Mouse (Mus musculus): Measurements from ENCODE around the gene Lonrf2. TPM values are rescaled to one million over a fixed set of nuclear protein-coding genes. Genes with fewer than 3 reads are reported as not detected.

Gene Lonrf2
- polyA plus RNA-seq, 1 experiment from 2014 or later: 0.99 TPM

- Histone ChIP-seq H3K4me3 (ENCODE audit: low read depth, low read length) (no peak overlapping the region), H3K4me2 (no peak overlapping the region), H3K27ac (ENCODE audit: low read depth) (no peak overlapping the region), H3K9me3 (ENCODE audit: low read depth, low read length) (no peaks in the 10 kb centered on the region), H3K36me3 (ENCODE audit: insufficient read depth) (no peaks in the 10 kb centered on the region), H3K4me1 (ENCODE audit: insufficient read depth) (0 out of 2 replicates have a peak, but pooled peaks cover 3% of the 10 kb centered on the region), H3K27me3 (ENCODE audit: insufficient read depth, low read length) (peaks cover 17% of the 10 kb centered on the region), H3K9ac (no peak overlapping the region)
- TF ChIP-seq CTCF (IDR thresholded peaks at IDR 0.05; ENCODE audit: low read depth): no peak
- DNase-seq (no peak), ATAC-seq (ENCODE audit: insufficient read depth) (no peak)
- 23% methylated on average over 1 of the region's 1 CpGs for WGBS
These were observed 3.4 kb upstream of the Lonrf2 start for GRCm38 (mm10) chr1:38839944-38840343.

GRCm38 (mm10) chr1:38835568-38836476, 689 bp downstream of the Lonrf2 start:
- WGBS: 2% methylated on average over 103 of the region's 103 CpGs
- no peak overlapping the region for H3K27ac ChIP-seq (ENCODE audit: low read depth)
- TF ChIP-seq CTCF (IDR thresholded peaks at IDR 0.05; ENCODE audit: low read depth): no peak
- H3K27me3 ChIP-seq (ENCODE audit: insufficient read depth, low read length): peaks cover 17% of the 10 kb centered on the region
- 0 out of 2 replicates have a peak, but pooled peaks cover 3% of the 10 kb centered on the region for H3K4me1 ChIP-seq (ENCODE audit: insufficient read depth)
- peak overlapping the region; percentile 63 for H3K4me3 ChIP-seq (ENCODE audit: low read depth, low read length)
- H3K36me3 ChIP-seq (ENCODE audit: insufficient read depth): no peaks in the 10 kb centered on the region
- H3K9me3 ChIP-seq (ENCODE audit: low read depth, low read length): no peaks in the 10 kb centered on the region
- DNase-seq: peak; percentile 73
- H3K9ac ChIP-seq: peak overlapping the region; percentile 68
- peak; percentile 76 for ATAC-seq (ENCODE audit: insufficient read depth)
- peak overlapping the region; percentile 99 for H3K4me2 ChIP-seq

GRCm38 (mm10) chr1:38834899-38835298, 1.6 kb downstream of the Lonrf2 start:
- WGBS: 38% methylated on average over 3 of the region's 3 CpGs
- Histone ChIP-seq H3K4me1 (ENCODE audit: insufficient read depth) (0 out of 2 replicates have a peak, but pooled peaks cover 3% of the 10 kb centered on the region), H3K9me3 (ENCODE audit: low read depth, low read length) (no peaks in the 10 kb centered on the region), H3K27ac (ENCODE audit: low read depth) (no peak overlapping the region), H3K27me3 (ENCODE audit: insufficient read depth, low read length) (peaks cover 17% of the 10 kb centered on the region), H3K36me3 (ENCODE audit: insufficient read depth) (no peaks in the 10 kb centered on the region), H3K4me2 (peak overlapping the region; percentile 99), H3K9ac (no peak overlapping the region), H3K4me3 (ENCODE audit: low read depth, low read length) (peak overlapping the region; percentile 63; the same call in 1 of the 2 replicates)
- DNase-seq: peak; percentile 64
- peak; percentile 52 for TF ChIP-seq CTCF (IDR thresholded peaks at IDR 0.05; ENCODE audit: low read depth)
- no peak for ATAC-seq (ENCODE audit: insufficient read depth)

- Histone ChIP-seq H3K9me3 (ENCODE audit: low read depth, low read length) (no peaks in the 10 kb centered on the region), H3K4me1 (ENCODE audit: insufficient read depth) (no peaks in the 10 kb centered on the region), H3K9ac (no peak overlapping the region), H3K4me3 (ENCODE audit: low read depth, low read length) (no peak overlapping the region), H3K27me3 (ENCODE audit: insufficient read depth, low read length) (no peaks in the 10 kb centered on the region), H3K36me3 (ENCODE audit: insufficient read depth) (no peaks in the 10 kb centered on the region), H3K27ac (ENCODE audit: low read depth) (no peak overlapping the region), H3K4me2 (no peak overlapping the region)
- ATAC-seq (ENCODE audit: insufficient read depth): no peak
- no peak for DNase-seq
- WGBS: 73% methylated on average over 2 of the region's 2 CpGs
- TF ChIP-seq CTCF (IDR thresholded peaks at IDR 0.05; ENCODE audit: low read depth): no peak
These were observed 11.6 kb downstream of the Lonrf2 start for GRCm38 (mm10) chr1:38824926-38825325.

- no peaks in the 10 kb centered on the region for H3K4me1 ChIP-seq (ENCODE audit: insufficient read depth)
- H3K9me3 ChIP-seq (ENCODE audit: low read depth, low read length): no peaks in the 10 kb centered on the region
- no peak overlapping the region for H3K9ac ChIP-seq
- no peak for ATAC-seq (ENCODE audit: insufficient read depth)
- H3K27me3 ChIP-seq (ENCODE audit: insufficient read depth, low read length): no peaks in the 10 kb centered on the region
- no peak for TF ChIP-seq CTCF (IDR thresholded peaks at IDR 0.05; ENCODE audit: low read depth)
- no peak for DNase-seq
- H3K27ac ChIP-seq (ENCODE audit: low read depth): no peak overlapping the region
- 63% methylated on average over 2 of the region's 2 CpGs for WGBS
- H3K36me3 ChIP-seq (ENCODE audit: insufficient read depth): no peaks in the 10 kb centered on the region
- no peak overlapping the region for H3K4me3 ChIP-seq (ENCODE audit: low read depth, low read length)
- no peak overlapping the region for H3K4me2 ChIP-seq
These were observed 12.7 kb downstream of the Lonrf2 start for GRCm38 (mm10) chr1:38823851-38824250.

GRCm38 (mm10) chr1:38819691-38820090, 16.8 kb downstream of the Lonrf2 start:
- TF ChIP-seq CTCF (IDR thresholded peaks at IDR 0.05; ENCODE audit: low read depth): no peak
- no peak overlapping the region for H3K9ac ChIP-seq
- H3K27ac ChIP-seq (ENCODE audit: low read depth): no peak overlapping the region
- H3K4me2 ChIP-seq: no peak overlapping the region
- no peaks in the 10 kb centered on the region for H3K27me3 ChIP-seq (ENCODE audit: insufficient read depth, low read length)
- no peak overlapping the region for H3K4me3 ChIP-seq (ENCODE audit: low read depth, low read length)
- H3K36me3 ChIP-seq (ENCODE audit: insufficient read depth): no peaks in the 10 kb centered on the region
- DNase-seq (no peak), ATAC-seq (ENCODE audit: insufficient read depth) (no peak)
- no peaks in the 10 kb centered on the region for H3K4me1 ChIP-seq (ENCODE audit: insufficient read depth)
- no peaks in the 10 kb centered on the region for H3K9me3 ChIP-seq (ENCODE audit: low read depth, low read length)

GRCm38 (mm10) chr1:38817671-38818070, 18.8 kb downstream of the Lonrf2 start:
- 76% methylated on average over 3 of the region's 3 CpGs for WGBS
- H3K9me3 ChIP-seq (ENCODE audit: low read depth, low read length): no peaks in the 10 kb centered on the region
- no peak for DNase-seq
- no peaks in the 10 kb centered on the region for H3K4me1 ChIP-seq (ENCODE audit: insufficient read depth)
- no peak overlapping the region for H3K4me3 ChIP-seq (ENCODE audit: low read depth, low read length)
- H3K36me3 ChIP-seq (ENCODE audit: insufficient read depth): 0 out of 2 replicates have a peak, but pooled peaks cover 3% of the 10 kb centered on the region
- TF ChIP-seq CTCF (IDR thresholded peaks at IDR 0.05; ENCODE audit: low read depth): no peak
- no peak for ATAC-seq (ENCODE audit: insufficient read depth)
- H3K27me3 ChIP-seq (ENCODE audit: insufficient read depth, low read length): no peaks in the 10 kb centered on the region
- no peak overlapping the region for H3K27ac ChIP-seq (ENCODE audit: low read depth)
- no peak overlapping the region for H3K4me2 ChIP-seq
- H3K9ac ChIP-seq: no peak overlapping the region

All from lung, embryonic 14.5 days (tissue).